Mouse (Mus musculus): ENCODE measurements around the gene Apol9a. TPM values are rescaled to one million over a fixed set of nuclear protein-coding genes. Genes with fewer than 3 reads are reported as not detected.

Gene Apol9a
- polyA plus RNA-seq, 1 experiment from 2014 or later = not detected

- 88% methylated on average over 9 of the region's 11 CpGs for WGBS
- DNase-seq (ENCODE audit: low spot score) = no peak
- Histone ChIP-seq H3K9me3 (ENCODE audit: control insufficient read depth, low read length) (no peaks in the 10 kb centered on the region), H3K4me3 (replicated peaks; ENCODE audit: low read length) (no peak overlapping the region), H3K27ac (no peak overlapping the region), H3K9ac (no peak overlapping the region), H3K36me3 (replicated peaks; ENCODE audit: control insufficient read depth, insufficient read depth) (no peaks in the 10 kb centered on the region), H3K27me3 (ENCODE audit: control insufficient read depth, insufficient read depth, low read length) (no peaks in the 10 kb centered on the region), H3K4me2 (replicated peaks) (no peak overlapping the region), H3K4me1 (replicated peaks; ENCODE audit: control insufficient read depth, insufficient read depth, low read length) (no peaks in the 10 kb centered on the region)
- ATAC-seq (ENCODE audit: low FRiP score) = no peak
These were observed 28.6 kb downstream of the Apol9a start for GRCm38 (mm10) chr15:77382271-77382850.

GRCm38 (mm10) chr15:77381481-77381880 lies 29.5 kb downstream of the Apol9a start:
- Histone ChIP-seq H3K27ac (no peak overlapping the region), H3K9me3 (ENCODE audit: control insufficient read depth, low read length) (no peaks in the 10 kb centered on the region), H3K36me3 (replicated peaks; ENCODE audit: control insufficient read depth, insufficient read depth) (no peaks in the 10 kb centered on the region), H3K9ac (no peak overlapping the region), H3K4me3 (replicated peaks; ENCODE audit: low read length) (no peak overlapping the region), H3K27me3 (ENCODE audit: control insufficient read depth, insufficient read depth, low read length) (no peaks in the 10 kb centered on the region), H3K4me1 (replicated peaks; ENCODE audit: control insufficient read depth, insufficient read depth, low read length) (no peaks in the 10 kb centered on the region), H3K4me2 (replicated peaks) (no peak overlapping the region)
- WGBS = 82% methylated on average over 6 of the region's 6 CpGs
- DNase-seq (ENCODE audit: low spot score) = no peak
- no peak for ATAC-seq (ENCODE audit: low FRiP score)

GRCm38 (mm10) chr15:77379921-77380320 lies 31.0 kb downstream of the Apol9a start:
- no peak for DNase-seq (ENCODE audit: low spot score)
- Histone ChIP-seq H3K4me3 (replicated peaks; ENCODE audit: low read length) (no peak overlapping the region), H3K9ac (no peak overlapping the region), H3K4me2 (replicated peaks) (no peak overlapping the region), H3K27me3 (ENCODE audit: control insufficient read depth, insufficient read depth, low read length) (no peaks in the 10 kb centered on the region), H3K27ac (no peak overlapping the region), H3K9me3 (ENCODE audit: control insufficient read depth, low read length) (no peaks in the 10 kb centered on the region), H3K4me1 (replicated peaks; ENCODE audit: control insufficient read depth, insufficient read depth, low read length) (no peaks in the 10 kb centered on the region), H3K36me3 (replicated peaks; ENCODE audit: control insufficient read depth, insufficient read depth) (no peaks in the 10 kb centered on the region)
- ATAC-seq (ENCODE audit: low FRiP score) = no peak
- 50% methylated on average over 4 of the region's 4 CpGs for WGBS

GRCm38 (mm10) chr15:77377419-77377818 lies 33.5 kb downstream of the Apol9a start:
- Histone ChIP-seq H3K27ac (no peak overlapping the region), H3K4me2 (replicated peaks) (no peak overlapping the region), H3K9ac (no peak overlapping the region), H3K4me3 (replicated peaks; ENCODE audit: low read length) (no peak overlapping the region), H3K4me1 (replicated peaks; ENCODE audit: control insufficient read depth, insufficient read depth, low read length) (no peaks in the 10 kb centered on the region), H3K27me3 (ENCODE audit: control insufficient read depth, insufficient read depth, low read length) (no peaks in the 10 kb centered on the region), H3K36me3 (replicated peaks; ENCODE audit: control insufficient read depth, insufficient read depth) (no peaks in the 10 kb centered on the region), H3K9me3 (ENCODE audit: control insufficient read depth, low read length) (no peaks in the 10 kb centered on the region)
- no peak for ATAC-seq (ENCODE audit: low FRiP score)
- WGBS = 91% methylated on average over 4 of the region's 4 CpGs
- no peak for DNase-seq (ENCODE audit: low spot score)

- H3K4me1 ChIP-seq (replicated peaks; ENCODE audit: control insufficient read depth, insufficient read depth, low read length) = no peaks in the 10 kb centered on the region
- H3K27me3 ChIP-seq (ENCODE audit: control insufficient read depth, insufficient read depth, low read length) = no peaks in the 10 kb centered on the region
- ATAC-seq (ENCODE audit: low FRiP score) (no peak), DNase-seq (ENCODE audit: low spot score) (peak; percentile 25)
- H3K9me3 ChIP-seq (ENCODE audit: control insufficient read depth, low read length) = no peaks in the 10 kb centered on the region
- no peaks in the 10 kb centered on the region for H3K36me3 ChIP-seq (replicated peaks; ENCODE audit: control insufficient read depth, insufficient read depth)
- no peak overlapping the region for H3K4me3 ChIP-seq (replicated peaks; ENCODE audit: low read length)
- H3K27ac ChIP-seq = no peak overlapping the region
- WGBS = 76% methylated on average over 7 of the region's 7 CpGs
- H3K4me2 ChIP-seq (replicated peaks) = no peak overlapping the region
- no peak overlapping the region for H3K9ac ChIP-seq
These were observed 34.0 kb downstream of the Apol9a start for GRCm38 (mm10) chr15:77376920-77377319.

GRCm38 (mm10) chr15:77370588-77370987 lies 40.3 kb downstream of the Apol9a start:
- H3K9ac ChIP-seq = no peak overlapping the region
- no peak overlapping the region for H3K4me2 ChIP-seq (replicated peaks)
- 91% methylated on average over 8 of the region's 8 CpGs for WGBS
- no peak overlapping the region for H3K27ac ChIP-seq
- no peaks in the 10 kb centered on the region for H3K36me3 ChIP-seq (replicated peaks; ENCODE audit: control insufficient read depth, insufficient read depth)
- H3K27me3 ChIP-seq (ENCODE audit: control insufficient read depth, insufficient read depth, low read length) = no peaks in the 10 kb centered on the region
- ATAC-seq (ENCODE audit: low FRiP score) (no peak), DNase-seq (ENCODE audit: low spot score) (no peak)
- no peak overlapping the region for H3K4me3 ChIP-seq (replicated peaks; ENCODE audit: low read length)
- H3K4me1 ChIP-seq (replicated peaks; ENCODE audit: control insufficient read depth, insufficient read depth, low read length) = peaks cover 16% of the 10 kb centered on the region
- H3K9me3 ChIP-seq (ENCODE audit: control insufficient read depth, low read length) = no peaks in the 10 kb centered on the region

GRCm38 (mm10) chr15:77369981-77370380 lies 41.0 kb downstream of the Apol9a start:
- DNase-seq (ENCODE audit: low spot score) = no peak
- no peaks in the 10 kb centered on the region for H3K9me3 ChIP-seq (ENCODE audit: control insufficient read depth, low read length)
- no peak overlapping the region for H3K9ac ChIP-seq
- H3K27me3 ChIP-seq (ENCODE audit: control insufficient read depth, insufficient read depth, low read length) = no peaks in the 10 kb centered on the region
- H3K36me3 ChIP-seq (replicated peaks; ENCODE audit: control insufficient read depth, insufficient read depth) = no peaks in the 10 kb centered on the region
- WGBS = 93% methylated on average over 21 of the region's 21 CpGs
- no peak overlapping the region for H3K4me2 ChIP-seq (replicated peaks)
- H3K27ac ChIP-seq = no peak overlapping the region
- H3K4me3 ChIP-seq (replicated peaks; ENCODE audit: low read length) = no peak overlapping the region
- peaks cover 16% of the 10 kb centered on the region for H3K4me1 ChIP-seq (replicated peaks; ENCODE audit: control insufficient read depth, insufficient read depth, low read length)
- ATAC-seq (ENCODE audit: low FRiP score) = no peak

GRCm38 (mm10) chr15:77368818-77369320 lies 42.1 kb downstream of the Apol9a start:
- DNase-seq (ENCODE audit: low spot score) = no peak
- H3K9ac ChIP-seq = peak overlapping the region; percentile 41; the same call in 1 of the 2 replicates
- H3K27ac ChIP-seq = no peak overlapping the region
- no peak overlapping the region for H3K4me3 ChIP-seq (replicated peaks; ENCODE audit: low read length)
- peaks cover 18% of the 10 kb centered on the region for H3K4me1 ChIP-seq (replicated peaks; ENCODE audit: control insufficient read depth, insufficient read depth, low read length)
- H3K4me2 ChIP-seq (replicated peaks) = peak overlapping the region; percentile 35; the same call in 1 of the 2 replicates
- WGBS = 83% methylated on average over 12 of the region's 12 CpGs
- no peaks in the 10 kb centered on the region for H3K36me3 ChIP-seq (replicated peaks; ENCODE audit: control insufficient read depth, insufficient read depth)
- H3K27me3 ChIP-seq (ENCODE audit: control insufficient read depth, insufficient read depth, low read length) = no peaks in the 10 kb centered on the region
- no peaks in the 10 kb centered on the region for H3K9me3 ChIP-seq (ENCODE audit: control insufficient read depth, low read length)
- ATAC-seq (ENCODE audit: low FRiP score) = no peak

- ATAC-seq (ENCODE audit: low FRiP score) (peak; percentile 68), DNase-seq (ENCODE audit: low spot score) (peak; percentile 98)
- WGBS = under 1% methylated on average over 13 of the region's 13 CpGs
- peaks cover 25% of the 10 kb centered on the region for H3K4me1 ChIP-seq (replicated peaks; ENCODE audit: control insufficient read depth, insufficient read depth, low read length)
- H3K9me3 ChIP-seq (ENCODE audit: control insufficient read depth, low read length) = no peaks in the 10 kb centered on the region
- peak overlapping the region; percentile 35 for H3K4me2 ChIP-seq (replicated peaks)
- no peaks in the 10 kb centered on the region for H3K27me3 ChIP-seq (ENCODE audit: control insufficient read depth, insufficient read depth, low read length)
- no peaks in the 10 kb centered on the region for H3K36me3 ChIP-seq (replicated peaks; ENCODE audit: control insufficient read depth, insufficient read depth)
- no peak overlapping the region for H3K4me3 ChIP-seq (replicated peaks; ENCODE audit: low read length)
- peak overlapping the region; percentile 62 for H3K27ac ChIP-seq
- peak overlapping the region; percentile 41 for H3K9ac ChIP-seq
These were observed 42.8 kb downstream of the Apol9a start for GRCm38 (mm10) chr15:77368148-77368547.

GRCm38 (mm10) chr15:77367504-77367903 lies 43.4 kb downstream of the Apol9a start:
- no peak for ATAC-seq (ENCODE audit: low FRiP score)
- H3K27ac ChIP-seq = peak overlapping the region; percentile 62
- no peaks in the 10 kb centered on the region for H3K27me3 ChIP-seq (ENCODE audit: control insufficient read depth, insufficient read depth, low read length)
- H3K9ac ChIP-seq = no peak overlapping the region
- no peak for DNase-seq (ENCODE audit: low spot score)
- H3K4me3 ChIP-seq (replicated peaks; ENCODE audit: low read length) = no peak overlapping the region
- no peaks in the 10 kb centered on the region for H3K9me3 ChIP-seq (ENCODE audit: control insufficient read depth, low read length)
- H3K36me3 ChIP-seq (replicated peaks; ENCODE audit: control insufficient read depth, insufficient read depth) = no peaks in the 10 kb centered on the region
- H3K4me1 ChIP-seq (replicated peaks; ENCODE audit: control insufficient read depth, insufficient read depth, low read length) = peaks cover 29% of the 10 kb centered on the region
- 44% methylated on average over 8 of the region's 8 CpGs for WGBS
- no peak overlapping the region for H3K4me2 ChIP-seq (replicated peaks)

All from hindbrain, embryonic 14.5 days (tissue).